Mouse (Mus musculus): ENCODE data around the gene Eif4ebp2.

Gene Eif4ebp2

DNA sequence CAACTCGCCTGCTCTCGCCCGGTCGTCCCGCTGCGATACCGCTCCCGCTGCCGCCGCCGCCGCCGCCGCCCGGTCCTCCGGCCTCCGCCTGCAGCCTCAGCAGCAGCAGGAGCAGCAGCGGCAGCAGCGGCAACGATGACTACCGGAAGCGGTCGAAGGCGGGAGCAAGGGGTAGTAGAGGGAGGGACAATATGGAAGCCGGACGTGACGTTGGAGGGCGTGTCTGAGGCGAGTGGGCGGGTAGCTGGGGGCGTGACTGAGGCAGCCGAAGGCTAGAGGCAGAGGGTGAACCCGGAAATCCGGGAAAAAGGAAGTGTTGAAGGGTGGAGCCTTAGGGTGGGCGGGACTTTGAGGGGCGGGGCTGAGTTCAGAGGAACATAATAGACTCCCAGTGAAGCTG is at the start of gene Eif4ebp2:
TSS of gene Eif4ebp2 (minus strand) at position 17 of the 400 bp plus-strand sequence.
- in situ Hi-C loops (cut with MboI, MseI) = loop anchor here (5.0 kb wide), 1 partner anchor 1180 kb away; no protein-coding TSS in a partner anchor

DNA sequence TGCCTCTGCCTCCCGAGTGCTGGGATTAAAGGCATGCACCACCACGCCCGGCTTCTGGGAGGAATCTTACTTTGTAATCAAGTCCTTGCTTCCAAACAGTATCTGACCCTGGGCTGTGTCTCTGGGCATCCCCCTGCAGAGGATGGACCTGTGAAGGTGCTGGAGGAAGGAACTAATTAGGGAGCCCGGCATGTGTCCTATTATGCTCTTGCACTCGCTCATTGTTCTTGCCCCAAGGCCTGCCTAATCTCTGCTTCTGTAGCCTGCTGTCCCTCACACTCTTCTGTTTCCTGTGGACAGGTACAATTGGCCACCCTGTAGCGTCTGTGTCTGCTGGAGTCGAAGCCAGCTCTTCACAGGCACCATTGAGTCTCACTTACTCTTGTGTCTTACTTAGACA is 48.3 kb upstream of the Eif4ebp2 start:
- in situ Hi-C loops (cut with MboI, MseI) = no loop called here

GRCm38 (mm10) chr10:61499505-61500466 is 47.3 kb upstream of the Eif4ebp2 start:
- in situ Hi-C loops (cut with MboI, MseI) = no loop called here

GRCm38 (mm10) chr10:61496231-61496630 is 43.8 kb upstream of the Eif4ebp2 start:
- in situ Hi-C loops (cut with MboI, MseI) = no loop called here

DNA sequence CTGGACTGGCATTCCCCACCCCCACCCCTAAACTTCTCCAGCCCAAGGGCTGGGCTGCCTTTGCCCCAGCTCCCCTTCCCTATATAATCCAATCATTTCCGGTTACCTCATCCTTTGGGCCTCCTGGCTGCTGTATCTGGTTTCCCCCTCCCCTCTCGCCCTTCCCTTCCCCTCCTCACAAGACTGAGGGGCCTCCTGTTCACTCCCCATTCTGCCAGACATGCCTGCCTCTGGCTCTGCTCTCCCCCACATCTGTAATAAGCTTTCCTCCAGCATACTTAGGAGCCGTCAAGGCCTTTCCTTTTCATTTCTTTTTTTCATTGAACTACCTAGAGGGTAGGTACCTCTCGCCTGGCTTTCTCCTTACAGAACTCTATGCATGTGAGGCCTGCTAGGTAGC is 43.0 kb upstream of the Eif4ebp2 start:
- in situ Hi-C loops (cut with MboI, MseI) = no loop called here

DNA sequence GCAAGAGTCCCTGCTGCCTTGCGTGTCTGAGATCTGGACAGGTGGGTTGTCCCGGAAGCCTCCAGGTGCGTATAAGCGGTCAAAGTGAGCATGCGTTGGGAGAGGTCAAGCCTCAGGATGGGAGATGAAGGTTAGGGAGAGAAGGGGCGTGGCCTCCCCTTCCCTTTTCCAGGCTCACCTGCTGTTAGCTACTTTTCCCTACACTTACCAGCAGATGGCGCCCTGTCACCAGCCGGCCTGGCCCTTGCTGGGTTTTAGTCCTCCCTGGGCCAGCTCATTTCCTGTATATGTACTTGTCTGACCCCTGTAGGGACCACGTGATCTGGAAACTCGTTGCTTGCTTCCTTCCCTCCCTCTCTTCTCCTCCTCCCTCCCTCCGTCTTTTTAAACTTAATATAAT is 39.6 kb upstream of the Eif4ebp2 start:
- in situ Hi-C loops (cut with MboI, MseI) = no loop called here

DNA sequence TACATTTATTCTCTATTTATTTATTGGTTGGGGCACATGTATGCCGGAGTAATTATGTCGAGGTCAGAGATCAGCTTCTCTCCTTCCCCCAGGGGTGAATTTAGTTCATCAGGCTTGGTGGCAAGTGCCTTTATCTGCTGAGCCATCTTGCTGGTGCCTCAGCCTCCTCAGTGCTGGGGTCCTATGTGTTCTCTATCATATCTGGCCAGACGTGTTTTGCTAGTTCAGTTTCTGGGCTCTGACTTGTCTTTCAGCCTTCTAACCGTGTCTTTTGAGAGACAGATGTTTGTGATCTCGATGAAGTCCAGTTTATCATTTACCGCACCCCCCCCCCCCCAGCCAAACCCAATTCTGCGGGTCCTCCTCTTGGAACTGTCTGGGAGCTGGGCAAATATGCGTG is 39.1 kb upstream of the Eif4ebp2 start:
- in situ Hi-C loops (cut with MboI, MseI) = no loop called here

DNA sequence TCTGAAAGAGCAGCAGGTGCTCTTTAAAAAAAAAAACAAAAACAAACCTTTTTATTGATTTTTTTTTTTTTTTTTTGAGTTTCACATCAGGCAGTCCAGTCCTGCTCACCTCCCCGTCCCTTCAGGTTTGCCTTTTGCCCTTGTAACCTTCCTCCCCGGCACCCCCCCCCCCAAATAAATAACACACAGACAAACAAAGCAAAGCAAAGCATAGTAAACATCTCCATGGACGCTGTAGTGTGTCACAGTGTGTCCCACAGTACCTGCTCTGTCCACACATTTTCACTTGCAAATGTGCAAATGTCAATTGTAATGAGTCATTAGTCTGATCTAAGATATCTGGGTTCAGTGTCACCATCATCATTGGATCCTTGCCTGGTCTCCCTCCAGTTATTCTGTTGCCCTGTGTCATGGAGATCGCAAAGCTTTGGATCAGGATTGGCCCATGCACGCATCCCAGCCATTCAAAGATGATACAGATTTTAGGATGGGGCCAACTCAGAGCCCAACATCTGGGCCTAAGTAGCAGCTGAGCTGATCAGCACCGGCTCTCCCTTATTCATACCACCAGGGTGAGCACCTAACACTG is 36.2 kb upstream of the Eif4ebp2 start:
- in situ Hi-C loops (cut with MboI, MseI) = no loop called here

DNA sequence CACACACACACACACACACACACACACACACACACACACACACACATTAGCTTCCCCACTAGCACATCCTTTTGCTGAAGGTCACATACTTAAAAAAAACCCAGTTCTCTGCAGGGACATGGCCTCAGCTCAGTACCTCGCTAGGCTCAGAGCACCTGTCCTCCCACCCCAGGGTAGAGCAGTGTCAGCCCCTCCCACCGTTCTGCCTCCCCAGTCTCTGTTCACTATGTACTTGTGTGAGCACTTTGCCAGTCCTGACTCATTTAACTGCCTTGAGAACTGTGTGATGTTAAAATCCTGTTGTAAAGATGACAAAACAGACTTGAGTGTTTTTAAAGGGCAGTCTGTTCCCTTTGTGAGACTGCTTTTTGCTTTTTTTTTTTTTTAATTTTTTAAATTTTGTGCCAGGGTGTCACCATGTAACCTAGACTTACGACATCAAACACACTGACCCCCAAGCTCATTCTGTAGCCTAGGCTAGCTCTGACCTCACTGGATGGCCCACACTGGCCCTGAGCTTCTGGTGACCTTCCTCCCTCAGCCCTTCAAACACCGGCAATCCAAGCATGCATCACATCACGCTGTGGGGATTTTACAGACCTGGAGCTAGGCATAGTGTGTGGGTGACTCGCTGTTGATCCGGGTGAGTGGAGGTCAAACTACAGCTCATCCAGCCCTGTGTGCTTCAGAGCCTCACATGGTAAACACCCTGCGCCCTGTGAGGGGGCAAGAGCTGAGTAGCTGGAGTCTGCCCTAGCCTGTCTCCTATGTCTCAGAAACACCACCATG is 34.3 kb upstream of the Eif4ebp2 start:
- in situ Hi-C loops (cut with MboI, MseI) = no loop called here

DNA sequence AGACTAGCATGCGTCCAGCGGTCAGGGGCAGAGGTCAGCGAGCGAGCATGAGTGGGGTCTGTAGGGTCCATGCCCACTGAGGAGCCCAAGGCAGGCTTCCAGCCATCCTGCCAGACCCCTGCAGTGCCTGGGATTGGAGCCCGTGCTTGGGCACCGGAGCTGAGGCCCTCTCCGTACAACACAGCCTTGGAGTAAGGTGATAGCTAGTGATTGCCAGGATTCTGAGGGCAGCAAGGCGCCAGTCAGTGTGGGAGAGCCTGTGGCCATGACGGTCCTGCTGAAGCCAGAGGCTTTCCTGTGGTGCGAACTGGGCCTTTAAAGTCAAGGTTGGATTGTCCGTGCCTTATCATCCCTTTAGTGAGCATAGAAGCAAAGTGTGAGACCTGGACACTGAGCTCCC is 32.3 kb upstream of the Eif4ebp2 start:
- in situ Hi-C loops (cut with MboI, MseI) = no loop called here

DNA sequence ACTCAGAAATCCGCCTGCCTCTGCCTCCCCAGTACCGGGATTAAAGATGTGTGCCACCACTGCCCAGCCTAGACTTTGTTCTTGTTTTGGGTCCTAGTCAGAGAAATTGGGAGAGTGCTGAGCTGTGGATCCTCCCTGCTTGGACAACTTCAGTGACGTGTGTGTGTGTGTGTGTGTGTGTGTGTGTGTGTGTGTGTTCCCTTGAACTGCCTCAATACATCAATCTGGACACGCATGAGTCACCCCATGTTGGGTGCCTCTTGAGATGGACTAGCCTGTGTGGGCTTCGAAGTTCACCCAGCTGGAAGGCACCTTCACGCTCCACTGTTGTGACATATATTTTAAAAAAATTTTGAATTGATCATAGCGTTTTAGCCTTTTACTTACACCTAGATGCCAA is 30.3 kb upstream of the Eif4ebp2 start:
- in situ Hi-C loops (cut with MboI, MseI) = no loop called here

DNA sequence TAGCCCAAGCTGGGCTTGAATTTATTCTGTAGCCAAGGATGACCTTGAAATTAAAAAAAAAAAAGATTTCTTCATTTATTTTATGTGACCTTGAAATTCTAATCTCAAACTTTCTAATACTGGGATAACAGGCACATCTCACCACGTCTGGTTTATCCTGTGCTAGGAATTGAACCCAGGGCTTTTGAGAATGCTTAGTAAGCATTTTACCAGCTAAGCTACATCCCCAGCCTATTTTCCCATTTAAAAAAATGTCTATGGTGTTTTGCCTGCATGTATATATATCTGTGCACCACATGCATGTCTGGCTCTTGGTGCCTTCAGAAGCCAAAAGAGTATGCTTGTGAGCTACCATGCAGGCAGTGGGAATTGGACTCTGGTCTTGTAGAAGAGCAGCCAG is 28.0 kb upstream of the Eif4ebp2 start:
- in situ Hi-C loops (cut with MboI, MseI) = no loop called here

DNA sequence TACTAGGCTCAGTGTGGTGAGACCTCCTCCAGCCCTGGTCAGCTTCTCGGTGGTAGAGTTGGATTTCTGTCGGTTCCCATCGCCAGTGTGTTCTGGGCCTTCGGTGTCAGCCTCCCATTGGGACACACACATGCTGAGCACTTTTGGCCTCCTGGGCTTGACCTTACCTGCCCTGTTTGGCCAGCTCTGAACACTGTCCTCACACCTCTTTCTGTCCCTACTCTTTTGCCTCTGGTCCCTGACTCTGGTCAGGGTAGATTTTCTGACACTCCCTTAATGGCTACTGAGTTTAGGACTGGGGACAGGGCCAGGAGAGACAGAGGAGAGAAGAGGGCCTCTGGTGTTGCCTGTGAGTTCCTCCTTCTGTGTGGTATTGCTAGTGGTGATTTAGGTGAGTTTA is 27.5 kb upstream of the Eif4ebp2 start:
- in situ Hi-C loops (cut with MboI, MseI) = loop anchor here (5.0 kb wide), 1 partner anchor 122 kb away; no protein-coding TSS in a partner anchor

DNA sequence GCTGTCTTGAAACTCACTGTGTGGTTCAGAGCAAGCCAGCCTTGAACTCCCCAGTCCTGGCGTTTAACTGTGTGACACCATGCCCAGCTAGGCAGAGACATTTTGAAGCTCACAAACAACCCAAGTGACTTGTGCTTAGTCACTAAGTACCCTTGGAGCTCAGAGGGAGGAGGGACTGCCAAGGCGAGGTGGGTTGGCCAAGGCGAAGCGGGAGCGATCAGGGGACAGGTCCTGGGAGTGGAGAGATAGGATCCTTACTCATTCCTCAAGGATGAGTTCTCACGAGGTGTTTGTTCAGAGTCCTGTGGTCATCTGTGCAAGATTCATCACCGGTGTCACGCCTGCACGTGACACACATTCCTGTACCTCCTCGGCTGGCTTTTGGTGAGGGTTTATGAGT is 27.0 kb upstream of the Eif4ebp2 start:
- in situ Hi-C loops (cut with MboI, MseI) = loop anchor here (5.0 kb wide), 1 partner anchor 123 kb away; no protein-coding TSS in a partner anchor

GRCm38 (mm10) chr10:61476440-61477165 is 24.1 kb upstream of the Eif4ebp2 start:
- in situ Hi-C loops (cut with MboI, MseI) = loop anchor here (5.0 kb wide), 1 partner anchor 126 kb away; no protein-coding TSS in a partner anchor

DNA sequence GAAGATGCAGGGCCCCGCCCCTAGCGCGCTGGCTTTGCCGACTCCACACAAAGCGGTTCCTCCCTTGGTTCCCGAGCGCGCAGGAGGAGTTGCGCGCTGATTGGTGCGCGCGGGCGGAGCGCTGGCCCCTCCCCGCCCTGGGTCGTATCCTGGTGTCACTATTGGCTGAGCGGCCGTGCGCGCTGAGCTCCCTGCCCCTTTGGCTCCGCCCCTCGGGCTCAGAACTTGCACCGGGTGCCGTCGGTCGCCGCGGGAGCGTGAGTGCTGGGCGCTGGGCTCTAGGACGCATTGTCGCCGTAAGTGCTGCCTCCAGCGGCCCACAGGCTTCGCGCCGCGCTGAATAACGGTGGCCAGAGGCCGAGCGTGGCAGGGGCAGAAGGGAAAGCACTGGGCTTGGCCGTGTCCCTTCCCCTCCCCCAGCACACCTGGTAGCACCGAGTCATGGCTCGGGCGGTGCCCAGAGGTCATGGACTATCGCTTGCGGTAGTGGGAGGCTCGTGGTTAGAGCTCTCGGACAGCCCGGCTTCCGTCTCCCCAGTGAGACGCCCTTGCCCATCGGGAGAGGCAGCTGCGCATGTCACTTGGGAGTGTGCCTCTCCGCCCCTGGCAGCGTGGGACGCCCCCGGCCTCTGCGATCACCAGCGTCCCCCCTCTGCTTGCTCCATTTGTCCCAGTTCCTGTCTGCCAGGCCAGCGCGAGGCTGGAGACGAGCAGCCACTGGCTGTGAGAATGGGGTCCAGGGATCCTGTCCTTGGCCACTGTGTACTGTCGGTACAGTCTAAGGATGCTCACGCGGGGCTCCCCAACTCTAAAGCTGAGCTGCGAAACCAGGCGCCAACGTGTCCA is 23.4 kb upstream of the Eif4ebp2 start, which contains the start of gene Lrrc20:
TSS of gene Lrrc20 (plus strand) at position 208 of the 846 bp plus-strand sequence.
- in situ Hi-C loops (cut with MboI, MseI) = loop anchor here (5.0 kb wide), 1 partner anchor 126 kb away; no protein-coding TSS in a partner anchor

DNA sequence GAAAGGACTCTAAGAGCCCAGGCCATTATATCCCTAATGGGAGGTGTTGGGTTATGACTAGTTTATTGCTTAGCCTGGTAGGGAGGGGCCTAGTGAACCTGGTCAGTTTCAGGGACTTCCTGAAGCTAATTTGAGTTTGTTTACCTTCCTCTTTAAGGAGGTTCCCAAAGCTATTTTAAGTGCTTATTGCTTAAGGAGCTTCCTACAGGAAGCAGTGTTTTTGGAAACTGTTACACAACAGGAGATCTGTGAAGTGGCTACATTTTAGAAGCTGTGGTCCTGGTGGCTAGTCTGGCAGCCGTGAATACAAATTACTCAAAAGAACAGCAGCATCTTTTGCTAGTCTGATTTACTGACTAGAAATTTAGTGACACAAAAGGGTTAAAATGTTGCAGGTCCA is 21.9 kb upstream of the Eif4ebp2 start:
- in situ Hi-C loops (cut with MboI, MseI) = no loop called here

DNA sequence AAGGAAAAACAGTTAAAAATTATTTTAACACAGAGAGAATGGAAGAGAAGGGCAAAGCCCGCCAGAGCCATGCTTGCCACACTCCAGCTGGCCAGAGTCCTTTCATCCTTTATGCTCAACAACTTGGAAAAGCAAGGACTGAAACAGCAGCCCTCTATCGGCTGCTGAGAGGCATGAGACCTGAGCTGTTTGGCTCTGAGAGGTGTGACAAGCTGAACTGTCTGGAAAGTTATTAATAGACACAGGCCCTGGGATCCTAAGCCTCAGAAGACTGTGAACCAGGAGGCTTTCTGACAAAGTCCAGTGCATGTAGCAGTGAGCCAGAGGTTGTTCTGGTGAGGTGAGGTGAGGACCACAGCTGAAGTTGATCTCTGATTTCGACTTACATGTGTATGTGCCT is 21.2 kb upstream of the Eif4ebp2 start:
- in situ Hi-C loops (cut with MboI, MseI) = no loop called here

DNA sequence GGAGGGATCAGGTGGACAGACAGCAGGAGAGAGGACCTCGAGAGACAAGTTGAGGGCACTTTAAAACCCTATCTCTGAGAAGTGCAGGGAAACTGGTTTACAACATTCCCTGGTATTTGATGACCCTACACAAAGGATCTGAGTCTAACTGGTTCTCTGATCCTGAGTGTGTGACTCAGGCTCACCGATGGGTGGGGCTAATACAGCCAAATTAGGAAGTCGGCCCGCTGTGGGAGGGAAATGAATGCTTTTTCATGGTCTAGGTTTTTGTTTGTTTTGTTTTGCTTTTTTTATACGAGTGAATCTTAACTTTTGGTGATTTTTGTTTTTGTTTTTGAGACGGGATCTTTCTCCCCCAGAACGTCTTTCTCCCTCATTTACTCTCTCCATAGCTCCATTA is 16.4 kb upstream of the Eif4ebp2 start:
- in situ Hi-C loops (cut with MboI, MseI) = no loop called here

DNA sequence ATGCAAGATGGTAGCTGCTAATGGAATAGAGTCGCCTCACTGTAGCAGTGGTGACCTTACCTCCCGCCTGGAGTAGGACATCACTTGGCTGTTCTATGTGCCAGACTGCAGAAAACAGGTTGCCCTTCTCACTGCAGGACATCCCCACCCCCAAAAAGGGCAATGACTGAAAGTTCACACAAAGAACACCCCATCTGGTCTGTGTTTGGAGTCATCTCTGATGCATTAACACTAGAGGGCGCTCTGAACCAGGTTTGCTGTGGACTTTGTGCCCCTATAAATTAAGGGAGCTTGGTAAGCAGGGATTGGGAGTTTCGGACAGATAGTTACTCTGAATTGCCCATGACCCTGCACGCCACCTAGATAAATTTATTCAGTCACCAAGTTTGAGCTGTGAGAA is 14.4 kb upstream of the Eif4ebp2 start:
- in situ Hi-C loops (cut with MboI, MseI) = no loop called here
